Mouse (Mus musculus) naive thymus-derived CD4-positive, alpha-beta T cell, adult 5 months (primary cell): ENCODE data around the gene Lce1c. TPM values are rescaled to one million over a fixed set of nuclear protein-coding genes. Genes with fewer than 3 reads are reported as not detected.

Experiments
- polyA plus RNA-seq: library from polyadenylated mRNA; unstranded; fragments of 100-300 nt; shearing (Covaris generic); gene quantifications from one replicate; pipeline ENCODE4 v1.2.1, GENCODE M21; 2017

Gene Lce1c
- not detected for polyA plus RNA-seq

DNA sequence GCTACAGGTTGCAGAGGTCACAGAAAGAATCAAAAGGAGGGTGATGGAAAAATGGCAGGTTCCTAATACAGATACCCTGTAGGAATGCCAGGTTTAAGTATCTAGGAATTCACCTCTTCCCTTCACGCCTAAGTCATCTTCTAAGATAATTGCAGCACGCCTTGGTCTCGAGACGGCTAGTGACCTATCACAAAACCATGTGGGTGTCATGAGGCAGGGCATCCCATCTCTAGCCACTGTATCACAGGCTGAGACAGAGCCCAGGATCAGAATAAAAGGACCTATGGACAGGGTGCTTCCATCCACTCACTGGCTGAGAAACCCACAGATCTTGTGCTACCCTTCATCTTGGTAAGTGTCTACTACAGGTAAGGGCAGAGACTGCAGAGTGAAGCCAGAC is at the start of gene Lce1c:
Gene Lce1c (plus strand): TSS at position 301 of the 400 bp plus-strand sequence.

GRCm38 (mm10) chr3:92648207-92648606 is 30.8 kb upstream of the Lce1c start, which contains the start of gene Lce1a1:
Gene Lce1a1 (minus strand): TSS chr3:92648307.

GRCm38 (mm10) chr3:92656826-92657225 is 22.2 kb upstream of the Lce1c start, which contains the start of gene Lce1b:
Gene Lce1b (minus strand): TSS chr3:92656926.

GRCm38 (mm10) chr3:92670215-92670614 is 8.8 kb upstream of the Lce1c start, which contains the start of gene Lce1a2:
Gene Lce1a2 (minus strand): TSS chr3:92670315.

DNA sequence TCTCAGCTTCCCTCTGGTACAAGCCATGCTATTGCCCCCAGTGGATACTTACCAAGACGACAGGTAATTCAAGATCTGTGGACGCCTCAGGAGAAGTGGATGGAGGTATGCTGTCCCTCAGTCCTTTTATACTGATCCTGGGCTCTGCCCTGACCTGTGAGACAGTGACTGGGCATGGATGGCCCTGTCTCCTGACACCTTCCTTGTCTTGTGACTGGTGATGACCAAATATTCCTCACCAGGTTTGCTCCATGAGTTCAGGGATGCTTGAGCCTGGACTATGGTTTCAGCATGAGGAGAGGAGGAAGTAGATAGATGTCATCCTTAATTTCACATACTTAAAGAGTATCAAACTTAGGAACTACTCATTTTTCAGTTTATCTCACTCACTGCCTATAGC is 8.1 kb downstream of the Lce1c start, which contains the start of gene Lce1d:
Gene Lce1d (minus strand): TSS at position 101 of the 400 bp plus-strand sequence.

GRCm38 (mm10) chr3:92708974-92709373 is 29.9 kb downstream of the Lce1c start, which contains the start of gene Lce1e:
Gene Lce1e (minus strand): TSS chr3:92709074.

DNA sequence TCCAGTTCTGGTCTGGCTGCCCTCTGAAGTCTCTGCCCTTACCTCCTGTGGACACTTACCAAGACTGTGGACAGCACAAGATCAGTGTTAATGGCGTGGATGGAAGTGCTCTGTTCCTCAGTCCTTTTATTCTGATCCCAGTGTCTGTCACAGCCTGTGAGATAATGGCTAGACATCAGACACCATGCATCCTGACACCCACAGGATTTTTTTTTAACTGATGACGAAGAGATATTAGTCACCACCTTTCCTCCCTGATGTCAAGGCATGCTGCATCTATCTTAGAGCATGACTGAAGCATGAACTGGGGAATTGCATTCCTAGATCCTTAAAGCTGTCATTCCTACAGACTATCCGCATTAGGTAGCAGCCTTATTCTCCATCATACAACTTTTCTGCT is 41.2 kb downstream of the Lce1c start, which contains the start of gene Lce1f:
Gene Lce1f (minus strand): TSS at position 101 of the 400 bp plus-strand sequence.

Other genes with a start within 250 kb of the Lce1c start
- gene Gm9774, start 249.8 kb upstream of the Lce1c start, polyA plus RNA-seq, result 14.5 TPM
- gene Sprr2k, start 246.7 kb upstream of the Lce1c start, polyA plus RNA-seq, result not detected
- not detected for gene Sprr1b, start 240.5 kb upstream of the Lce1c start, polyA plus RNA-seq
- not detected for gene Sprr3, start 220.5 kb upstream of the Lce1c start, polyA plus RNA-seq
- gene Sprr1a, start 193.4 kb upstream of the Lce1c start, polyA plus RNA-seq, result not detected
- gene Sprr4, start 178.8 kb upstream of the Lce1c start, polyA plus RNA-seq, result not detected
- gene 2310046K23Rik, start 144.7 kb upstream of the Lce1c start, polyA plus RNA-seq, result not detected
- gene Ivl, start 105.5 kb upstream of the Lce1c start, polyA plus RNA-seq, result not detected
- gene Smcp, start 90.2 kb upstream of the Lce1c start, polyA plus RNA-seq, result not detected
- gene 2210017I01Rik, start 71.8 kb upstream of the Lce1c start, polyA plus RNA-seq, result not detected
- gene Lce6a, start 57.6 kb upstream of the Lce1c start, polyA plus RNA-seq, result not detected
- gene Lce1a1, start 30.9 kb upstream of the Lce1c start, polyA plus RNA-seq, result not detected
- not detected for gene Lce1b, start 22.3 kb upstream of the Lce1c start, polyA plus RNA-seq
- not detected for gene Lce1a2, start 8.9 kb upstream of the Lce1c start, polyA plus RNA-seq
- not detected for gene Lce1d, start 8.0 kb downstream of the Lce1c start, polyA plus RNA-seq
- not detected for gene Lce1e, start 29.8 kb downstream of the Lce1c start, polyA plus RNA-seq
- not detected for gene Lce1f, start 41.1 kb downstream of the Lce1c start, polyA plus RNA-seq
- not detected for gene Gm38119, start 59.8 kb downstream of the Lce1c start, polyA plus RNA-seq
- gene Lce1g, start 73.1 kb downstream of the Lce1c start, polyA plus RNA-seq, result not detected
- gene Lce1h, start 85.8 kb downstream of the Lce1c start, polyA plus RNA-seq, result not detected
- not detected for gene Lce1i, start 99.7 kb downstream of the Lce1c start, polyA plus RNA-seq
- not detected for gene Lce1j, start 111.3 kb downstream of the Lce1c start, polyA plus RNA-seq
- gene Lce1k, start 128.6 kb downstream of the Lce1c start, polyA plus RNA-seq, result not detected
- not detected for gene Kprp, start 148.0 kb downstream of the Lce1c start, polyA plus RNA-seq
- gene Lce1l, start 172.0 kb downstream of the Lce1c start, polyA plus RNA-seq, result not detected
- not detected for gene 2310050C09Rik, start 191.0 kb downstream of the Lce1c start, polyA plus RNA-seq
- gene Lce3a, start 247.0 kb downstream of the Lce1c start, polyA plus RNA-seq, result not detected